ENCODE assay signal across 8 mouse cellular contexts in the genomic region with DNA sequence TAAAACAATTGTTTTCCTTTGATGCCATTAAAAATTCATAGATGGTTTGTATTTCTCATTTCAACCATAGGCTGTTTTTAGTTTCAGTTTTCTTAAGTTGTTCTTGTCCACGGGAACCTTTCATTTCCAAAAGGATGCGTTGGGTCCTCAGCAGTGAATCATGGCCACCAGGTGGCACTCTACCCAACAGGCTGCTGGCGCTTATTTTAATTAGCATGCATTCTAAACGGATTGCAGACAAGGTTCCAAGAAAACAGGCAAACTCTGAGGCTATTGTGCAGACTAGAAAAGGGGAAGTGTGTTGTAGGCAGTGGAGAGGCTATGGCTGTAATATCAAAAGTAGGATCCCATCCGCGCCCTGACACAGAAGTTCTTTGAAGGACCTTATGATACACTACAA.
A peak's percentile ranks its signal among the peaks of the same experiment; 100 is the strongest.
DNase-seq lines count a peak whose midpoint lies in the region; ATAC-seq and TF ChIP-seq lines count a peak whose summit lies in the region.

No protein-coding gene starts in this region.

- no peaks in the 10 kb centered on the region for H3K9me3 ChIP-seq in embryonic facial prominence, embryonic 10.5 days
- H3K9me3 ChIP-seq in hindbrain, postnatal 0 days (ENCODE audit: low read length), result no peaks in the 10 kb centered on the region
- H3K9me3 ChIP-seq in intestine, embryonic 16.5 days (ENCODE audit: control insufficient read depth, low read length), result no peaks in the 10 kb centered on the region

- no peak overlapping the region for H3K27ac ChIP-seq in spleen, adult 2 months (ENCODE audit: insufficient read depth, low read length)
- no peak overlapping the region for H3K27ac ChIP-seq in embryonic facial prominence, embryonic 10.5 days (replicated peaks)
- no peak overlapping the region for H3K27ac ChIP-seq in hindbrain, postnatal 0 days
- H3K27ac ChIP-seq in intestine, embryonic 16.5 days (ENCODE audit: low read length), result no peak overlapping the region

- ATAC-seq in hindbrain, postnatal 0 days, result no peak
- no peak for ATAC-seq in intestine, embryonic 16.5 days

- intact Hi-C loops in left cerebral cortex, postnatal 25 days (cut with DNase I), result loop anchor here (2.0 to 10.0 kb wide), 4 partner anchors 82 to 362 kb away; partner anchors contain the start of genes Cyct and Pde11a

- peak in 1 of 2 experiments; percentile 7 for DNase-seq in spleen, adult 2 months (ENCODE audit: low read depth in 1 of 2, low spot score in 2 of 2)
- no peak for DNase-seq in spleen, adult 12 weeks (ENCODE audit: low spot score)
- DNase-seq in adrenal gland, postnatal 36 days, result peak; percentile 55 to 68
- peak; percentile 64 for DNase-seq in embryonic facial prominence, embryonic 10.5 days (ENCODE audit: low spot score)
- DNase-seq in hindbrain, postnatal 0 days (ENCODE audit: low spot score), result peak; percentile 77
- peak; percentile 69 to 80 for DNase-seq in left cerebral cortex, postnatal 25 days (ENCODE audit: low spot score in 2 of 2)
- DNase-seq in ovary, postnatal 36 days (ENCODE audit: low spot score), result peak; percentile 38

- H3K4me1 ChIP-seq in spleen, adult 2 months (ENCODE audit: control insufficient read depth, insufficient read depth, insufficient read length), result no peaks in the 10 kb centered on the region
- H3K4me1 ChIP-seq in embryonic facial prominence, embryonic 10.5 days, result no peaks in the 10 kb centered on the region
- H3K4me1 ChIP-seq in hindbrain, postnatal 0 days (ENCODE audit: insufficient read depth, low read length), result no peaks in the 10 kb centered on the region
- H3K4me1 ChIP-seq in intestine, embryonic 16.5 days (ENCODE audit: control insufficient read depth, insufficient read depth, low read length), result no peaks in the 10 kb centered on the region

- no peak overlapping the region for H3K4me2 ChIP-seq in hindbrain, postnatal 0 days (ENCODE audit: low read depth, low read length)
- no peak overlapping the region for H3K4me2 ChIP-seq in intestine, embryonic 16.5 days (ENCODE audit: low read depth, low read length)

- 15% methylated on average over 6 of the region's 6 CpGs for WGBS in spleen, adult 2 months
- WGBS in embryonic facial prominence, embryonic 10.5 days, result 46% methylated on average over 6 of the region's 6 CpGs
- 47% methylated on average over 6 of the region's 6 CpGs for WGBS in hindbrain, postnatal 0 days
- 46% methylated on average over 6 of the region's 6 CpGs for WGBS in intestine, embryonic 16.5 days

- no peaks in the 10 kb centered on the region for H3K36me3 ChIP-seq in spleen, adult 2 months (ENCODE audit: control insufficient read depth, insufficient read depth, low read length)
- no peaks in the 10 kb centered on the region for H3K36me3 ChIP-seq in embryonic facial prominence, embryonic 10.5 days (replicated peaks)
- H3K36me3 ChIP-seq in hindbrain, postnatal 0 days (ENCODE audit: insufficient read depth, low read length), result no peaks in the 10 kb centered on the region
- no peaks in the 10 kb centered on the region for H3K36me3 ChIP-seq in intestine, embryonic 16.5 days (ENCODE audit: control insufficient read depth, insufficient read depth, low read length)

- no peaks in the 10 kb centered on the region for H3K27me3 ChIP-seq in spleen, adult 2 months (ENCODE audit: control insufficient read depth, insufficient read depth, low read length)
- H3K27me3 ChIP-seq in embryonic facial prominence, embryonic 10.5 days (replicated peaks; ENCODE audit: low read depth, poor library complexity, severe bottlenecking), result no peaks in the 10 kb centered on the region
- no peaks in the 10 kb centered on the region for H3K27me3 ChIP-seq in hindbrain, postnatal 0 days (ENCODE audit: insufficient read depth, low read length)
- H3K27me3 ChIP-seq in intestine, embryonic 16.5 days (replicated peaks; ENCODE audit: control insufficient read depth, insufficient read depth, low read length), result no peaks in the 10 kb centered on the region

- no peak overlapping the region for H3K9ac ChIP-seq in hindbrain, postnatal 0 days (replicated peaks; ENCODE audit: low read length)
- no peak overlapping the region for H3K9ac ChIP-seq in intestine, embryonic 16.5 days (ENCODE audit: low read depth, low read length)

- no peak for TF ChIP-seq POLR2A in spleen, adult 2 months (IDR thresholded peaks at IDR 0.05; ENCODE audit: low read depth, low read length)

- no peak overlapping the region for H3K4me3 ChIP-seq in spleen, adult 2 months (ENCODE audit: extremely low read depth, insufficient read depth, insufficient read length)
- no peak overlapping the region for H3K4me3 ChIP-seq in embryonic facial prominence, embryonic 10.5 days
- no peak overlapping the region for H3K4me3 ChIP-seq in hindbrain, postnatal 0 days (ENCODE audit: low read length)
- H3K4me3 ChIP-seq in intestine, embryonic 16.5 days (ENCODE audit: low read length), result no peak overlapping the region

- peak; percentile 34; the same call in 1 of the 2 replicates for TF ChIP-seq CTCF in spleen, adult 2 months (IDR thresholded peaks at IDR 0.05; ENCODE audit: extremely low read depth, insufficient read depth, insufficient read length, insufficient replicate concordance)
- peak; percentile 83 for TF ChIP-seq CTCF in hindbrain, postnatal 0 days (IDR thresholded peaks at IDR 0.05; ENCODE audit: low read depth)
